Mouse (Mus musculus) liver, embryonic 12.5 days (tissue): Measurements from ENCODE around the gene Asic2. TPM values are rescaled to one million over a fixed set of nuclear protein-coding genes. Genes with fewer than 3 reads are reported as not detected.

Source experiments
- ATAC-seq: fragments of 200-750 bp; cut with Nextera tagmentation; 2 replicates; pipeline ENCODE4 v1.8.0; 2017; ENCODE audit warnings: moderate number of reproducible peaks, mild to moderate bottlenecking, moderate library complexity
- H3K27ac ChIP-seq: fragments of 300-500 bp; sonication (generic); 2 replicates; pipeline ENCODE4 v1.5.1; 2016; ENCODE audit warnings: mild to moderate bottlenecking
- H3K27me3 ChIP-seq: fragments of 300-500 bp; sonication (generic); replicated peaks from 2 replicates; pipeline ENCODE4 v1.6.1; 2016; ENCODE audit warnings: mild to moderate bottlenecking, moderate library complexity
- H3K36me3 ChIP-seq: fragments of 300-500 bp; sonication (generic); 2 replicates; pipeline ENCODE4 v1.6.1; 2016; ENCODE audit warnings: mild to moderate bottlenecking, moderate library complexity
- H3K4me1 ChIP-seq: fragments of 300-500 bp; sonication (generic); 2 replicates; pipeline ENCODE4 v1.6.1; 2016
- H3K4me2 ChIP-seq: fragments of 300-500 bp; sonication (generic); 2 replicates; pipeline ENCODE4 v1.6.1; 2016; ENCODE audit warnings: mild to moderate bottlenecking, moderate library complexity
- H3K4me3 ChIP-seq: fragments of 300-500 bp; sonication (generic); 2 replicates; pipeline ENCODE4 v1.5.1; 2016; ENCODE audit warnings: mild to moderate bottlenecking, moderate library complexity
- H3K9ac ChIP-seq: fragments of 300-500 bp; sonication (generic); 2 replicates; pipeline ENCODE4 v1.6.1; 2016; ENCODE audit warnings: mild to moderate bottlenecking, moderate library complexity
- H3K9me3 ChIP-seq: fragments of 300-500 bp; sonication (generic); replicated peaks from 2 replicates; pipeline ENCODE4 v1.6.1; 2016; ENCODE audit warnings: mild to moderate bottlenecking, moderate library complexity
- WGBS: fragments of 180-500 bp; shearing (Covaris S2); methylation state at CpG from one replicate; pipeline ENCODE4 v1.1.7; 2016; ENCODE audit not compliant: insufficient replicate concordance; 5-methylcytosine and 5-hydroxymethylcytosine counted together
- polyA plus RNA-seq: library from polyadenylated mRNA; unstranded; fragments of >200 nt; fragmentation: Nextera tagmentation; extraction: Ambion mirVana; gene quantifications from 2 replicates; pipeline ENCODE4 v1.2.1, GENCODE M21; 2016

Gene Asic2
- polyA plus RNA-seq, 1 experiment from 2014 or later: 0.06 TPM

- 46% methylated on average over 4 of the region's 4 CpGs for WGBS
- Histone ChIP-seq H3K27ac (no peak overlapping the region), H3K9ac (no peak overlapping the region)
These were observed 896.4 kb downstream of the Asic2 start for GRCm38 (mm10) chr11:81071836-81072235.

GRCm38 (mm10) chr11:81065386-81065785, 902.9 kb downstream of the Asic2 start:
- 69% methylated on average over 11 of the region's 11 CpGs for WGBS
- Histone ChIP-seq H3K27me3 (no peaks in the 10 kb centered on the region), H3K4me3 (no peak overlapping the region), H3K27ac (no peak overlapping the region), H3K4me2 (no peak overlapping the region), H3K9me3 (no peaks in the 10 kb centered on the region), H3K36me3 (no peaks in the 10 kb centered on the region), H3K4me1 (no peaks in the 10 kb centered on the region), H3K9ac (no peak overlapping the region)
- ATAC-seq: no peak

More at GRCm38 (mm10) chr11:81071836-81072235, 896.4 kb downstream of the Asic2 start:
- no peaks in the 10 kb centered on the region for H3K4me1 ChIP-seq
- no peaks in the 10 kb centered on the region for H3K9me3 ChIP-seq
- no peak overlapping the region for H3K4me3 ChIP-seq
- no peaks in the 10 kb centered on the region for H3K27me3 ChIP-seq
- ATAC-seq: no peak
- no peaks in the 10 kb centered on the region for H3K36me3 ChIP-seq
- no peak overlapping the region for H3K4me2 ChIP-seq

GRCm38 (mm10) chr11:81064006-81064405, 904.3 kb downstream of the Asic2 start:
- Histone ChIP-seq H3K4me2 (no peak overlapping the region), H3K27ac (no peak overlapping the region), H3K4me3 (no peak overlapping the region), H3K36me3 (no peaks in the 10 kb centered on the region), H3K27me3 (no peaks in the 10 kb centered on the region), H3K9ac (no peak overlapping the region), H3K9me3 (no peaks in the 10 kb centered on the region), H3K4me1 (no peaks in the 10 kb centered on the region)
- WGBS: 75% methylated on average over 2 of the region's 2 CpGs
- no peak for ATAC-seq

- no peak for ATAC-seq
- H3K4me2 ChIP-seq: no peak overlapping the region
- no peaks in the 10 kb centered on the region for H3K4me1 ChIP-seq
- no peaks in the 10 kb centered on the region for H3K36me3 ChIP-seq
- H3K9ac ChIP-seq: no peak overlapping the region
- H3K27ac ChIP-seq: no peak overlapping the region
- H3K4me3 ChIP-seq: no peak overlapping the region
- 53% methylated on average over 2 of the region's 2 CpGs for WGBS
- H3K9me3 ChIP-seq: no peaks in the 10 kb centered on the region
- H3K27me3 ChIP-seq: no peaks in the 10 kb centered on the region
These were observed 908.2 kb downstream of the Asic2 start for GRCm38 (mm10) chr11:81060077-81060476.

DNA sequence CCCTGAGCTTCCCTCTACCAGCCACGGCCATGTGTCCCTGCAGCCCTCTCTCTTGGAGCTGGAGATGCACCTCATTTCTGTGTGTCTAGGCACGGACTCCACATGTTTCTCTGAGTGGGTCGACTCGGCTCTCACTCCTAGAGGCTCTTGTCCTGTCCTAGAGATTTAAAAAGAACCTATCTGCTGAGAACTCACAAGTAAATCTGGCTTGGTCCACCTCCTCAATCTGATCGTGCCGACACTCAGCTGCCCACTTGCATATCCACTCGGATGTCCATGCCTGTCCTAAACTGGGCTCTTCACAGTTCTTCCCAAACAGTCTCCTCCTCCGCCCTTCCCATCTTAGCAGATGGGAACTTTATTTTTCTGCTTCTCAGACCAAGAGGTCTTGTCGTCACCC, 908.7 kb downstream of the Asic2 start:
- no peak overlapping the region for H3K9ac ChIP-seq
- no peaks in the 10 kb centered on the region for H3K9me3 ChIP-seq
- H3K27me3 ChIP-seq: no peaks in the 10 kb centered on the region
- WGBS: 54% methylated on average over 9 of the region's 9 CpGs
- H3K4me1 ChIP-seq: no peaks in the 10 kb centered on the region
- ATAC-seq: no peak
- no peak overlapping the region for H3K4me2 ChIP-seq
- no peak overlapping the region for H3K27ac ChIP-seq
- H3K36me3 ChIP-seq: no peaks in the 10 kb centered on the region
- no peak overlapping the region for H3K4me3 ChIP-seq

- no peak overlapping the region for H3K27ac ChIP-seq
- H3K4me1 ChIP-seq: no peaks in the 10 kb centered on the region
- no peaks in the 10 kb centered on the region for H3K9me3 ChIP-seq
- 80% methylated on average over 3 of the region's 3 CpGs for WGBS
- H3K27me3 ChIP-seq: no peaks in the 10 kb centered on the region
- no peak overlapping the region for H3K4me2 ChIP-seq
- H3K4me3 ChIP-seq: no peak overlapping the region
- H3K36me3 ChIP-seq: no peaks in the 10 kb centered on the region
- H3K9ac ChIP-seq: no peak overlapping the region
- ATAC-seq: no peak
These were observed 910.8 kb downstream of the Asic2 start for GRCm38 (mm10) chr11:81057506-81057905.

- Histone ChIP-seq H3K4me2 (no peak overlapping the region), H3K4me3 (no peak overlapping the region), H3K4me1 (no peaks in the 10 kb centered on the region), H3K27me3 (no peaks in the 10 kb centered on the region), H3K9me3 (no peaks in the 10 kb centered on the region), H3K27ac (no peak overlapping the region), H3K9ac (no peak overlapping the region), H3K36me3 (no peaks in the 10 kb centered on the region)
- no peak for ATAC-seq
- 78% methylated on average over 9 of the region's 9 CpGs for WGBS
These were observed 911.5 kb downstream of the Asic2 start for GRCm38 (mm10) chr11:81056776-81057175.

- WGBS: 58% methylated on average over 12 of the region's 12 CpGs
- H3K4me2 ChIP-seq: no peak overlapping the region
- H3K9ac ChIP-seq: no peak overlapping the region
- no peak overlapping the region for H3K27ac ChIP-seq
- ATAC-seq: no peak
- H3K4me1 ChIP-seq: no peaks in the 10 kb centered on the region
- H3K9me3 ChIP-seq: no peaks in the 10 kb centered on the region
- H3K36me3 ChIP-seq: no peaks in the 10 kb centered on the region
- H3K27me3 ChIP-seq: no peaks in the 10 kb centered on the region
- H3K4me3 ChIP-seq: no peak overlapping the region
These were observed 912.7 kb downstream of the Asic2 start for GRCm38 (mm10) chr11:81055446-81056145.

- Histone ChIP-seq H3K27me3 (no peaks in the 10 kb centered on the region), H3K4me1 (no peaks in the 10 kb centered on the region), H3K4me2 (no peak overlapping the region), H3K36me3 (no peaks in the 10 kb centered on the region), H3K9ac (no peak overlapping the region), H3K27ac (no peak overlapping the region), H3K4me3 (no peak overlapping the region), H3K9me3 (no peaks in the 10 kb centered on the region)
- no peak for ATAC-seq
- WGBS: 68% methylated on average over 8 of the region's 8 CpGs
These were observed 914.4 kb downstream of the Asic2 start for GRCm38 (mm10) chr11:81053826-81054225.

- no peaks in the 10 kb centered on the region for H3K9me3 ChIP-seq
- 47% methylated on average over 3 of the region's 3 CpGs for WGBS
- H3K4me3 ChIP-seq: no peak overlapping the region
- H3K27ac ChIP-seq: no peak overlapping the region
- no peak overlapping the region for H3K9ac ChIP-seq
- no peaks in the 10 kb centered on the region; the same call in 1 of the 2 replicates for H3K27me3 ChIP-seq
- H3K36me3 ChIP-seq: no peaks in the 10 kb centered on the region
- no peaks in the 10 kb centered on the region for H3K4me1 ChIP-seq
- H3K4me2 ChIP-seq: no peak overlapping the region
- no peak for ATAC-seq
These were observed 926.6 kb downstream of the Asic2 start for GRCm38 (mm10) chr11:81041671-81042070.

GRCm38 (mm10) chr11:81039976-81040375, 928.3 kb downstream of the Asic2 start:
- Histone ChIP-seq H3K4me3 (no peak overlapping the region), H3K9me3 (no peaks in the 10 kb centered on the region), H3K36me3 (no peaks in the 10 kb centered on the region), H3K27me3 (no peaks in the 10 kb centered on the region; the same call in 1 of the 2 replicates), H3K27ac (no peak overlapping the region), H3K4me1 (no peaks in the 10 kb centered on the region), H3K9ac (no peak overlapping the region), H3K4me2 (no peak overlapping the region)
- 54% methylated on average over 5 of the region's 5 CpGs for WGBS
- ATAC-seq: no peak

- ATAC-seq: no peak
These were observed 936.1 kb downstream of the Asic2 start for GRCm38 (mm10) chr11:81032151-81032550.

DNA sequence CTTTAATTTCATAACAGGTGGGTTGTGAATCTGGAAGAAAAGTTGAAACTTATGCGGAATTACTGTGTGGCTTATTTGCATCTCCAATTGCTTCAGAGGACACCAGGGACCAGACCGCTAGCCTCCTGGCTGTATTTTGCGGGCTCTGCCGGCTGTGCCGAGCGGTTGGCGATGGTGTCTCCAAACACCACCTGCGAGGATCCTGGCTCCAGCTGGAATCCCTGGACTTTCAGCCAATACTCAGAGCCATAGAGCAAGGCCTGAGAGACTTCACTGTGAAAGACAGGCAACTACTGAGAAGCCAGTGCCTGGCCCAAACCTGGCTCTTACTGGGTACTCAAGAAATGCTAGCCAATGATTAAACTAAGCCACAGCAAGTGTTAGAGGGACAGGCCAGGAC, 953.5 kb downstream of the Asic2 start:
- Histone ChIP-seq H3K27ac (no peak overlapping the region), H3K36me3 (no peaks in the 10 kb centered on the region), H3K27me3 (no peaks in the 10 kb centered on the region), H3K9ac (no peak overlapping the region), H3K4me2 (no peak overlapping the region), H3K4me1 (no peaks in the 10 kb centered on the region), H3K9me3 (no peaks in the 10 kb centered on the region), H3K4me3 (no peak overlapping the region)
- 78% methylated on average over 8 of the region's 8 CpGs for WGBS
- no peak for ATAC-seq

More at GRCm38 (mm10) chr11:81032151-81032550, 936.1 kb downstream of the Asic2 start:
- Histone ChIP-seq H3K4me3 (no peak overlapping the region), H3K9ac (no peak overlapping the region), H3K27me3 (no peaks in the 10 kb centered on the region), H3K4me2 (no peak overlapping the region), H3K9me3 (no peaks in the 10 kb centered on the region), H3K4me1 (no peaks in the 10 kb centered on the region), H3K27ac (no peak overlapping the region), H3K36me3 (no peaks in the 10 kb centered on the region)
- WGBS: 67% methylated on average over 3 of the region's 3 CpGs
